In genomic region chr5:140641254-140641928, GRCm38 (mm10) we compare ENCODE assay signal across 9 mouse cellular contexts. TPM values are rescaled to one million over a fixed set of nuclear protein-coding genes. Genes with fewer than 3 reads are reported as not detected.
DNase-seq lines count a peak whose midpoint lies in the region; ATAC-seq and TF ChIP-seq lines count a peak whose summit lies in the region.
"Had no signal": no experiment of that assay in that cellular context is flagged by ENCODE, and none has a peak within 500 bp of the region (broad histone marks: within the 10 kb centered on the region; RNA-seq: fewer than 3 reads in every experiment).

No protein-coding gene starts in this region.

- H3K27ac ChIP-seq in hindbrain, embryonic 10.5 days, result peak overlapping the region; percentile 70
- no peak overlapping the region; the same call in 1 of the 2 replicates for H3K27ac ChIP-seq in hindbrain, embryonic 16.5 days (ENCODE audit: low read depth, low read length)
- H3K27ac ChIP-seq in bone marrow, adult 2 months (ENCODE audit: control insufficient read depth, insufficient read depth, low read depth, low read length, poor library complexity), result peak overlapping the region; percentile 74
- H3K27ac ChIP-seq in limb, embryonic 14.5 days (replicated peaks; ENCODE audit: low read depth, low read length), result peak overlapping the region; percentile 83

- no peaks in the 10 kb centered on the region for H3K9me3 ChIP-seq in hindbrain, embryonic 10.5 days
- H3K9me3 ChIP-seq in hindbrain, embryonic 16.5 days (ENCODE audit: control insufficient read depth, low read length), result no peaks in the 10 kb centered on the region
- H3K9me3 ChIP-seq in limb, embryonic 14.5 days (ENCODE audit: control insufficient read depth, low read length), result no peaks in the 10 kb centered on the region

- TF ChIP-seq POLR2A in bone marrow, adult 2 months (IDR thresholded peaks at IDR 0.05; ENCODE audit: borderline replicate concordance, control insufficient read depth, low read depth, low read length), result no peak
- no peak for TF ChIP-seq POLR2A in limb, embryonic 14.5 days (IDR thresholded peaks at IDR 0.05; ENCODE audit: borderline replicate concordance, extremely low read depth, insufficient read depth, insufficient read length)

- no peak overlapping the region for H3K4me2 ChIP-seq in hindbrain, embryonic 16.5 days (ENCODE audit: low read length)
- H3K4me2 ChIP-seq in limb, embryonic 14.5 days (replicated peaks; ENCODE audit: low read depth, low read length, severe bottlenecking), result peak overlapping the region; percentile 42

- 67% methylated on average over 10 of the region's 10 CpGs for WGBS in hindbrain, embryonic 10.5 days
- 51% methylated on average over 10 of the region's 10 CpGs for WGBS in hindbrain, embryonic 16.5 days
- 65% methylated on average over 10 of the region's 10 CpGs for WGBS in bone marrow, adult 2 months
- WGBS in limb, embryonic 14.5 days, result 13% methylated on average over 10 of the region's 10 CpGs

- no peaks in the 10 kb centered on the region for H3K27me3 ChIP-seq in hindbrain, embryonic 10.5 days (ENCODE audit: insufficient read depth, poor library complexity, severe bottlenecking)
- no peaks in the 10 kb centered on the region for H3K27me3 ChIP-seq in hindbrain, embryonic 16.5 days (replicated peaks; ENCODE audit: control insufficient read depth, insufficient read depth, low read length)
- no peaks in the 10 kb centered on the region for H3K27me3 ChIP-seq in limb, embryonic 14.5 days (ENCODE audit: control insufficient read depth, insufficient read depth, low read length)

- H3K36me3 ChIP-seq in hindbrain, embryonic 10.5 days, result peaks cover 95% of the 10 kb centered on the region
- H3K36me3 ChIP-seq in hindbrain, embryonic 16.5 days (ENCODE audit: control insufficient read depth, insufficient read depth, low read length), result peaks cover 6% of the 10 kb centered on the region
- peaks cover 59% of the 10 kb centered on the region for H3K36me3 ChIP-seq in limb, embryonic 14.5 days (ENCODE audit: control insufficient read depth, insufficient read depth, low read length)

- DNase-seq in hindbrain, embryonic 10.5 days (ENCODE audit: low spot score), result peak; percentile 33
- peak; percentile 66 for DNase-seq in gastrocnemius, postnatal 10 days
- peak; percentile 86 for DNase-seq in limb, embryonic 14.5 days (ENCODE audit: low spot score)
- no peak for DNase-seq in spleen, postnatal 14 days (ENCODE audit: low spot score in 2 of 2)
- DNase-seq in frontal cortex, adult 2 months (ENCODE audit: extremely low spot score in 1 of 2, low spot score in 1 of 2), result no peak
- DNase-seq: cerebellum, adult 2 months had no signal

- H3K4me1 ChIP-seq in hindbrain, embryonic 10.5 days (replicated peaks), result peaks cover 80% of the 10 kb centered on the region
- H3K4me1 ChIP-seq in hindbrain, embryonic 16.5 days (ENCODE audit: control insufficient read depth, insufficient read depth, low read depth, low read length), result peaks cover 63% of the 10 kb centered on the region
- peaks cover 13% of the 10 kb centered on the region for H3K4me1 ChIP-seq in bone marrow, adult 2 months (ENCODE audit: control insufficient read depth, insufficient read depth, low read length)
- peaks cover 26% of the 10 kb centered on the region for H3K4me1 ChIP-seq in limb, embryonic 14.5 days (ENCODE audit: control insufficient read depth, insufficient read depth, low read length)

- no peak overlapping the region for H3K9ac ChIP-seq in hindbrain, embryonic 16.5 days (ENCODE audit: low read depth, low read length)
- peak overlapping the region; percentile 21; the same call in 1 of the 2 replicates for H3K9ac ChIP-seq in limb, embryonic 14.5 days (ENCODE audit: low read depth, low read length, severe bottlenecking)

- no peak for ATAC-seq in hindbrain, embryonic 16.5 days
- ATAC-seq in limb, embryonic 14.5 days (ENCODE audit: low FRiP score, low read depth), result peak; percentile 81
- no peak for ATAC-seq in frontal cortex, adult (ENCODE audit: low TSS enrichment)

- no peak for TF ChIP-seq CTCF in bone marrow, adult 2 months (IDR thresholded peaks at IDR 0.05; ENCODE audit: control insufficient read depth, insufficient read depth, low read length)

- no peak overlapping the region for H3K4me3 ChIP-seq in hindbrain, embryonic 10.5 days
- no peak overlapping the region for H3K4me3 ChIP-seq in hindbrain, embryonic 16.5 days (ENCODE audit: low read length)
- H3K4me3 ChIP-seq in bone marrow, adult 2 months (replicated peaks; ENCODE audit: control insufficient read depth, low read depth, low read length), result no peak overlapping the region
- H3K4me3 ChIP-seq in limb, embryonic 14.5 days (replicated peaks; ENCODE audit: low read length), result 0 out of 2 replicates have a peak overlapping the region, but pooled peaks have one; percentile 7

RNA-seq across cellular contexts. Expression of gene Ttyh3, which starts 7.4 kb away (rescaled TPM):
- 32.1 and 52.5 TPM in 2 replicates for polyA plus RNA-seq in hindbrain, embryonic 10.5 days (2016; fragmentation: Nextera tagmentation; extraction: Ambion mirVana)
- polyA plus RNA-seq in hindbrain, embryonic 16.5 days (2015; fragmentation: Nextera tagmentation; extraction: Ambion mirVana), result 56.0 and 68.9 TPM in 2 replicates
- polyA plus RNA-seq in bone marrow, adult 2 months (2011; ENCODE audit: insufficient read depth, insufficient read length, low replicate concordance, missing spikeins), result 20.1 and 34.8 TPM in 2 replicates
- 10 to 100 TPM; 33.4 to 42.5 TPM for total RNA-seq in gastrocnemius, postnatal 10 days (2021)
- 118 and 180 TPM in 2 replicates for polyA plus RNA-seq in limb, embryonic 14.5 days (2012; rRNA removed)
- polyA plus RNA-seq in limb, embryonic 14.5 days (2014; fragmentation: Nextera tagmentation; extraction: Ambion mirVana), result 57.5 and 66.3 TPM in 2 replicates
- 137 and 141 TPM in 2 replicates for polyA plus RNA-seq in frontal cortex, adult 2 months (2012; rRNA removed)

RNA-seq across cellular contexts. Expression of gene Lfng, which starts 34.3 kb away (rescaled TPM):
- 40.9 and 51.2 TPM in 2 replicates for polyA plus RNA-seq in hindbrain, embryonic 10.5 days (2016; fragmentation: Nextera tagmentation; extraction: Ambion mirVana)
- 27.1 and 30.2 TPM in 2 replicates for polyA plus RNA-seq in hindbrain, embryonic 16.5 days (2015; fragmentation: Nextera tagmentation; extraction: Ambion mirVana)
- polyA plus RNA-seq in bone marrow, adult 2 months (2011; ENCODE audit: insufficient read depth, insufficient read length, low replicate concordance, missing spikeins), result 25.9 and 26.5 TPM in 2 replicates
- total RNA-seq in gastrocnemius, postnatal 10 days (2021), result 1 to 10 TPM; 7.1 to 9.0 TPM
- polyA plus RNA-seq in limb, embryonic 14.5 days (2012; rRNA removed), result 38.9 and 48.2 TPM in 2 replicates
- 19.2 and 21.4 TPM in 2 replicates for polyA plus RNA-seq in limb, embryonic 14.5 days (2014; fragmentation: Nextera tagmentation; extraction: Ambion mirVana)
- polyA plus RNA-seq in frontal cortex, adult 2 months (2012; rRNA removed), result 28.7 and 36.2 TPM in 2 replicates

Comparison
In these comparisons a context has a peak if more than half of its experiments do, and no peak if none do; other contexts are left out.
1. DNase-seq: peak in hindbrain, embryonic 10.5 days (single experiment), gastrocnemius, postnatal 10 days (single experiment) and limb, embryonic 14.5 days (single experiment); none in spleen, postnatal 14 days (0 of 2) and frontal cortex, adult 2 months (0 of 2).